Mouse (Mus musculus): ENCODE data around the gene Aspscr1.
"Not testable (repeated sequence)": the region's sequence is repeated elsewhere in the genome, so short reads cannot be mapped to it uniquely, and the experiment has no call there.

Aspscr1 gene

GRCm38 (mm10) chr11:120641869-120642268 is 30.9 kb upstream of the Aspscr1 start:
- no peak for DNase-seq (ENCODE audit: low read depth, low spot score)

GRCm38 (mm10) chr11:120642939-120643600 is 29.7 kb upstream of the Aspscr1 start:
- DNase-seq (ENCODE audit: low read depth, low spot score), result no peak

GRCm38 (mm10) chr11:120643601-120643987 is 29.2 kb upstream of the Aspscr1 start, which contains the start of gene Pycr1:
Gene Pycr1, minus strand, starts transcription at chr11:120643769.
- peak; percentile 91 for DNase-seq (ENCODE audit: low read depth, low spot score)

GRCm38 (mm10) chr11:120647047-120647830 is 25.5 kb upstream of the Aspscr1 start:
- no peak for DNase-seq (ENCODE audit: low read depth, low spot score)

GRCm38 (mm10) chr11:120648001-120648476 is 24.7 kb upstream of the Aspscr1 start, which contains the start of gene Myadml2:
Gene Myadml2, minus strand, starts transcription at chr11:120648158.
- DNase-seq (ENCODE audit: low read depth, low spot score), result no peak

- DNase-seq (ENCODE audit: low read depth, low spot score), result no peak
Measured at GRCm38 (mm10) chr11:120651872-120652271, 20.9 kb upstream of the Aspscr1 start.

GRCm38 (mm10) chr11:120654741-120655140 is 18.0 kb upstream of the Aspscr1 start:
- no peak for DNase-seq (ENCODE audit: low read depth, low spot score)

- no peak for DNase-seq (ENCODE audit: low read depth, low spot score)
Measured at GRCm38 (mm10) chr11:120657301-120657700, 15.5 kb upstream of the Aspscr1 start.

- peak; percentile 77 for DNase-seq (ENCODE audit: low read depth, low spot score)
Measured at GRCm38 (mm10) chr11:120658876-120659410, 13.8 kb upstream of the Aspscr1 start.

GRCm38 (mm10) chr11:120659509-120660300 is 13.1 kb upstream of the Aspscr1 start:
- DNase-seq (ENCODE audit: low read depth, low spot score), result no peak

GRCm38 (mm10) chr11:120660301-120661075 is 12.3 kb upstream of the Aspscr1 start:
- DNase-seq (ENCODE audit: low read depth, low spot score), result peak; percentile 53

- DNase-seq (ENCODE audit: low read depth, low spot score), result no peak
Measured at GRCm38 (mm10) chr11:120661076-120661460, 11.7 kb upstream of the Aspscr1 start, which contains the start of gene Notum. Gene Notum, minus strand, starts transcription at chr11:120661175.

GRCm38 (mm10) chr11:120662759-120663158 is 10.0 kb upstream of the Aspscr1 start:
- DNase-seq (ENCODE audit: low read depth, low spot score), result no peak

GRCm38 (mm10) chr11:120663714-120664113 is 9.1 kb upstream of the Aspscr1 start:
- DNase-seq (ENCODE audit: low read depth, low spot score), result no peak

GRCm38 (mm10) chr11:120665406-120665805 is 7.4 kb upstream of the Aspscr1 start:
- no peak for DNase-seq (ENCODE audit: low read depth, low spot score)

GRCm38 (mm10) chr11:120666617-120667016 is 6.2 kb upstream of the Aspscr1 start:
- no peak for DNase-seq (ENCODE audit: low read depth, low spot score)

- DNase-seq (ENCODE audit: low read depth, low spot score), result no peak
Measured at GRCm38 (mm10) chr11:120673594-120674122, 885 bp downstream of the Aspscr1 start.

GRCm38 (mm10) chr11:120675875-120676274 is 3.1 kb downstream of the Aspscr1 start:
- DNase-seq (ENCODE audit: low read depth, low spot score), result not testable (repeated sequence)

GRCm38 (mm10) chr11:120676951-120677350 is 4.2 kb downstream of the Aspscr1 start:
- DNase-seq (ENCODE audit: low read depth, low spot score), result no peak

GRCm38 (mm10) chr11:120679909-120680308 is 7.1 kb downstream of the Aspscr1 start:
- no peak for DNase-seq (ENCODE audit: low read depth, low spot score)

Measured in forelimb bud, embryonic 11.5 days (tissue).